Mouse (Mus musculus) adrenal gland, postnatal 14 days (tissue): Measurements from ENCODE around the gene Ccdc158. TPM values are rescaled to one million over a fixed set of nuclear protein-coding genes. Genes with fewer than 3 reads are reported as not detected.

Source experiments
- DNase-seq: peaks from one replicate; pipeline ENCODE4 v3.0.0; 2021; ENCODE audit warnings: mixed read lengths
- total RNA-seq: library from RNA; stranded (reverse); gene quantifications from 2 replicates; pipeline ENCODE4 v1.2.3, GENCODE M21; 2021

Gene Ccdc158
- total RNA-seq, 1 experiment from 2014 or later, result 0.37 TPM

- DNase-seq, result no peak
Measured at GRCm38 (mm10) chr5:92688124-92688523, 13.1 kb upstream of the Ccdc158 start.

GRCm38 (mm10) chr5:92684715-92685460 is 9.8 kb upstream of the Ccdc158 start:
- DNase-seq, result no peak

- DNase-seq, result no peak
Measured at GRCm38 (mm10) chr5:92683871-92684475, 8.9 kb upstream of the Ccdc158 start.

GRCm38 (mm10) chr5:92683351-92683807 is 8.3 kb upstream of the Ccdc158 start, which contains the start of gene Shroom3:
Shroom3 (plus strand) TSS chr5:92683435.
- DNase-seq, result peak; percentile 39

- peak; percentile 24 for DNase-seq
Measured at GRCm38 (mm10) chr5:92682621-92683348, 7.7 kb upstream of the Ccdc158 start.

- no peak for DNase-seq
Measured at GRCm38 (mm10) chr5:92681861-92682260, 6.8 kb upstream of the Ccdc158 start.

- peak; percentile 33 for DNase-seq
Measured at GRCm38 (mm10) chr5:92679441-92679840, 4.4 kb upstream of the Ccdc158 start.

GRCm38 (mm10) chr5:92675574-92675920 is 476 bp upstream of the Ccdc158 start:
- no peak for DNase-seq

- no peak for DNase-seq
Measured at GRCm38 (mm10) chr5:92666860-92667259, 8.2 kb downstream of the Ccdc158 start.

GRCm38 (mm10) chr5:92664321-92664720 is 10.8 kb downstream of the Ccdc158 start:
- no peak for DNase-seq

- DNase-seq, result peak; percentile 74
Measured at GRCm38 (mm10) chr5:92656256-92656655, 18.8 kb downstream of the Ccdc158 start.

- no peak for DNase-seq
Measured at GRCm38 (mm10) chr5:92640861-92641260, 34.2 kb downstream of the Ccdc158 start.

GRCm38 (mm10) chr5:92635891-92636290 is 39.2 kb downstream of the Ccdc158 start:
- DNase-seq, result no peak

- no peak for DNase-seq
Measured at GRCm38 (mm10) chr5:92634916-92635315, 40.2 kb downstream of the Ccdc158 start.

- no peak for DNase-seq
Measured at GRCm38 (mm10) chr5:92633526-92633925, 41.5 kb downstream of the Ccdc158 start.

- DNase-seq, result peak; percentile 27
Measured at GRCm38 (mm10) chr5:92627896-92628295, 47.2 kb downstream of the Ccdc158 start.

GRCm38 (mm10) chr5:92621883-92622282 is 53.2 kb downstream of the Ccdc158 start:
- DNase-seq, result no peak

- DNase-seq, result no peak
Measured at GRCm38 (mm10) chr5:92612756-92613155, 62.3 kb downstream of the Ccdc158 start.

- DNase-seq, result no peak
Measured at GRCm38 (mm10) chr5:92607492-92608229, 67.4 kb downstream of the Ccdc158 start.

GRCm38 (mm10) chr5:92604452-92605247 is 70.4 kb downstream of the Ccdc158 start:
- peak; percentile 62 for DNase-seq
